Mouse (Mus musculus): ENCODE results near the gene Gm9745. TPM values are rescaled to one million over a fixed set of nuclear protein-coding genes. Genes with fewer than 3 reads are reported as not detected.
"Not testable (repeated sequence)": the region's sequence is repeated elsewhere in the genome, so short reads cannot be mapped to it uniquely, and the experiment has no call there.

Gm9745 gene
- total and polyA plus RNA-seq, 2 experiments from 2014 or later: not detected

DNA sequence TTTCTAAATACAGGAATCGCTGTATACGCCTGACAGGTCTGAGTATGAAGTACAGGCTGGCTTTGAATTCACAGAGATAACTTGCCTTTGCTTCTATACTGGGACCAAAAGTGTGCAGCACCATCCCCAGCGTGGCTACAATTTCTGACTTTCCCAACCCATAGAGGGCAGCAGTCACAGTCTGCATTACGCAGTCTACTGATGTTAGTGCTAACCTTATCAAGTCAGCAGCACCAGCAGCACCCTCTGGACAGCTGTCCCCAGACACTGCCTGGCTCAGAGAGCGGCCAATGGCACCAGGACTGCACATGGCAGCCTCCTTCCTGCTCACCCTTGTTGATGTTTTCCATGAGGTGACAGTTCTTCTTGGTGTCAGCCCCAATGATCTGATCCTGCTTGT, 4.2 kb downstream of the Gm9745 start:
- H3K27me3 ChIP-seq (ENCODE audit: insufficient read depth, low read length); H3K9ac ChIP-seq (replicated peaks; ENCODE audit: low read length); ATAC-seq; H3K9me3 ChIP-seq (ENCODE audit: low read length); DNase-seq (ENCODE audit: low spot score); H3K27ac ChIP-seq; H3K4me3 ChIP-seq (ENCODE audit: low read length); H3K4me1 ChIP-seq (ENCODE audit: insufficient read depth, low read length); H3K36me3 ChIP-seq (ENCODE audit: insufficient read depth, low read length); H3K4me2 ChIP-seq (ENCODE audit: low read depth, low read length): not testable (repeated sequence)
- no CpG with 5 or more reads among the region's 5 CpGs for WGBS

DNA sequence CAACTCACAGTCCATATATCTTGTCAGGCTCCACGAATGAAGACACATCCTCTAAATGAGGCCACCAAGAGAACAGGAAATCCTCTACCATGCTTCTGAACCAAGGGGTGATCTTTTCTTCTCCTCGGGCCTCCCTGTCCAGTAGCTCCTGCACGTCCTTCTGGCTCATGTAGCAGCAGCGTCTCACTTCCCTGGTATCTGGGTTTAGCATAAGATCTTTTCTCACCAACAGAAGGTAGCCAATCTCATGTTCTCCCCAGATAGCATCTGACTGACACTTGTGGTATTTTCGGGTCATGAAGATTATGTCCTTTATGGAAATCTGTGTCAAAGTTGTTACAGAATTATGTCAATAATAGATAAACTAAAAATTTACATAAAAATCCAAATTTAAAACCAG, 6.3 kb downstream of the Gm9745 start:
- H3K4me2 ChIP-seq (ENCODE audit: low read depth, low read length); H3K36me3 ChIP-seq (ENCODE audit: insufficient read depth, low read length); H3K4me3 ChIP-seq (ENCODE audit: low read length); ATAC-seq; H3K27ac ChIP-seq; H3K27me3 ChIP-seq (ENCODE audit: insufficient read depth, low read length); H3K4me1 ChIP-seq (ENCODE audit: insufficient read depth, low read length); H3K9me3 ChIP-seq (ENCODE audit: low read length); H3K9ac ChIP-seq (replicated peaks; ENCODE audit: low read length); DNase-seq (ENCODE audit: low spot score): not testable (repeated sequence)
- WGBS: no CpG with 5 or more reads among the region's 5 CpGs

DNA sequence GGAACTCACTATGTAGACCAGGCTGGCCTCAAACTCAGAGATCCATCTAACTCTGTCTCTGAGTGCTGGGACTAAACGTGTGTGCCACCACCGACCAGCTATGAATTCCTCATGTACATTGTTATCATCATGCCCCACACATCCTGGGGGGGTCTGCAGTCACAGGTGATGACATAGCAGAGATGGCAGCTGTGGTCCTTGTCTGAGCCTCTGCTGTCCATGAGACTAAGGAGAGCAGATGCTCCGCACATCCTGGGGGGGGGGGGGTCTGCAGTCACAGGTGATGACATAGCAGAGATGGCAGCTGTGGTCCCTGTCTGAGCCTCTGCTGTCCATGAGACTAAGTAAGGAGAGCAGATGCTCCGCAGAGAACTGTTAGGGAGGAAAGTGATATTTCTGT, 6.9 kb downstream of the Gm9745 start:
- H3K27ac ChIP-seq; H3K9me3 ChIP-seq (ENCODE audit: low read length); H3K9ac ChIP-seq (replicated peaks; ENCODE audit: low read length); H3K4me3 ChIP-seq (ENCODE audit: low read length); DNase-seq (ENCODE audit: low spot score); H3K4me2 ChIP-seq (ENCODE audit: low read depth, low read length); H3K36me3 ChIP-seq (ENCODE audit: insufficient read depth, low read length); H3K27me3 ChIP-seq (ENCODE audit: insufficient read depth, low read length); H3K4me1 ChIP-seq (ENCODE audit: insufficient read depth, low read length): not testable (repeated sequence)
- 80% methylated on average over 4 of the region's 4 CpGs for WGBS
- ATAC-seq: 0 out of 2 replicates have a peak, but pooled peaks have one; percentile 27

DNA sequence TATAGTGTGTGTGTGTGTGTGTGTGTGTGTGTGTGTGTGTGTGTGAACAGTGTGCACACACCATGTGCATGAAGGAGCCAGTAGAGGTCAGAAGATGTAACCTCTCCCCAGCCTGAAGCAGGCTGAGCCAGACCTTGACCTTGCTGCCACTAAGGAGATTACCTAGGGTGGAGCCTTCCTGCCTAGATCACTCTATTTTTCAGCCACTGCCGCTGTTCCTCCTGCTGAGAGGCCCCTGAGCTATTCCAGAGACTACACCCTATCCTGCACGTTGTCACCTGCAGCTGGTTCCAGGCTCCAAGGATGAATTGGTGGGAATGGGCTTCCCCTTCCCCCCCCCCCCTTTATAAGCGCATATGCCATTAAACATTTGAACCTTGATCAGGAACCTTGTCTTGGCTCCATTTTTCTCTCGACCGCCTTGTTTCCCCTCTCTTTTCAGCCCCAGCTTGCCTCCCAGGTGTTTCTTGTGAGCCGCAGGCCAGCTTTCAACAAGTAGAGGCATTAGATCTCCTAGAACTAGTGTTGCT, 10.4 kb downstream of the Gm9745 start:
- H3K9ac ChIP-seq (replicated peaks; ENCODE audit: low read length); H3K27ac ChIP-seq; H3K9me3 ChIP-seq (ENCODE audit: low read length); H3K36me3 ChIP-seq (ENCODE audit: insufficient read depth, low read length); ATAC-seq; H3K27me3 ChIP-seq (ENCODE audit: insufficient read depth, low read length); DNase-seq (ENCODE audit: low spot score); H3K4me3 ChIP-seq (ENCODE audit: low read length); H3K4me1 ChIP-seq (ENCODE audit: insufficient read depth, low read length); H3K4me2 ChIP-seq (ENCODE audit: low read depth, low read length): not testable (repeated sequence)
- 84% methylated on average over 6 of the region's 6 CpGs for WGBS

DNA sequence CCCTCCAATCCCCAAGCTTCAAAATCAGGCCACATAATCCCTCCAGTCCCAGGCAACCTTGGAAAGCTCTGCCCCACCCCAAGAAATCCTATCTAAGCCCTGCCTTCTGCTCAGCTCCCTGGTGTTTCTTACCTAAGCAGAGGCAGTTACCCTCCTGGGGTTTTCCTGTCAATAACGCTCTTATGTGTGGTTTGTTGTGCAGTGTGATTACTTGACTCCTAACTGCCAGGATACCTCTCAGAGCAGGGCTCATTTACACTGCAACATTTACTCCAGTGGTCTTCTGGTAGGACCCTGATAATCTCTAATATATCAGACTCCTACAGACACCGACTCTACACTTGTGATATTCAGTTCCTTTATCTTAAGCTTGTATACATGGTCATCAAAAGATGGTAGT, 14.5 kb downstream of the Gm9745 start:
- ATAC-seq: no peak
- no peak for DNase-seq (ENCODE audit: low spot score)
- Histone ChIP-seq H3K27ac (no peak overlapping the region), H3K4me1 (ENCODE audit: insufficient read depth, low read length) (no peaks in the 10 kb centered on the region), H3K4me2 (ENCODE audit: low read depth, low read length) (no peak overlapping the region), H3K9ac (replicated peaks; ENCODE audit: low read length) (no peak overlapping the region), H3K36me3 (ENCODE audit: insufficient read depth, low read length) (no peaks in the 10 kb centered on the region), H3K4me3 (ENCODE audit: low read length) (no peak overlapping the region), H3K27me3 (ENCODE audit: insufficient read depth, low read length) (no peaks in the 10 kb centered on the region), H3K9me3 (ENCODE audit: low read length) (no peaks in the 10 kb centered on the region)
- 61% methylated on average over 2 of the region's 2 CpGs for WGBS
- TF ChIP-seq CTCF (IDR thresholded peaks at IDR 0.05; ENCODE audit: low read depth): no peak

DNA sequence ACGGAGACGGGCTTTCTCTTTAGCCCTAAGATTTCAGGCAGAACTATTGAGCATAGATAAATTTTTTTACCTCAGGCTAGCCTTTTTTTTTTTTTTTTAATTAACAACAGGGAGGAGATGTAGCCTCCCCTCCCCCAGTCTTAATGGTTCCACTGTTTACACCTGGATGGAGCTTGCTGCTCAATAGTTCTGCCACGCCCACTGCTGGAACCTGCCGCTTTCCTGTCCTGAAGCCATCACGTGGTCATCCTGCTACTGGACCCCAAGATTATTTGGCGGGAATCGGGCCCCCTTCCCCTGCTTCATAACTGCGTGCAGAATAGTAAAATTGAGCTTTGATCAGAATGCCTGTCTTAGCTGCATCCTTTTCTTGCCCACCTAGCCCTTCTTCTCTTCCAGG, 34.1 kb downstream of the Gm9745 start:
- 90% methylated on average over 8 of the region's 8 CpGs for WGBS

DNA sequence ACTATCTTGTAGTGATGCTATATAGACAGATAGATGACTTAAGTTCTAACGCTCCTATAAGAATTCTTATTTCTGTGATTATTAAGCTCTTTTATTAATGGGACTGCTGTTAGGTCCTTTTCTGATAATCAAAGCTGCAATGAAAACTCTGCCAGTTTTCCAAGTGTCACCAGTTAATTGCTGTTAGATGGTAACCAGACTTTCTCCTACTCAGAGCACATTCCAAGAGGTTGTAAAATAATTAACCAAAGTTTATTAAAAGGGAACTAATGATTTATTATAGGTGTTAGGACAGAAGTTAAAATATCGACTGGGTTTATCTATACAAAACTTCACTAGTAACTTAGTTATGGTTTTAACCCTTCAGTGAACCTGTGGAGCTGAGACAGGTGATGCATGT, 42.0 kb downstream of the Gm9745 start:
- H3K4me1 ChIP-seq (ENCODE audit: insufficient read depth, low read length); H3K4me3 ChIP-seq (ENCODE audit: low read length); ATAC-seq; H3K36me3 ChIP-seq (ENCODE audit: insufficient read depth, low read length); H3K27me3 ChIP-seq (ENCODE audit: insufficient read depth, low read length); H3K4me2 ChIP-seq (ENCODE audit: low read depth, low read length); H3K9ac ChIP-seq (replicated peaks; ENCODE audit: low read length); DNase-seq (ENCODE audit: low spot score); H3K9me3 ChIP-seq (ENCODE audit: low read length); H3K27ac ChIP-seq: not testable (repeated sequence)
- 91% methylated on average over 2 of the region's 2 CpGs for WGBS

More for the DNA sequence above, 34.1 kb downstream of the Gm9745 start:
- not testable (repeated sequence) for H3K27me3 ChIP-seq (ENCODE audit: insufficient read depth, low read length); H3K36me3 ChIP-seq (ENCODE audit: insufficient read depth, low read length); H3K27ac ChIP-seq; H3K4me1 ChIP-seq (ENCODE audit: insufficient read depth, low read length); H3K9ac ChIP-seq (replicated peaks; ENCODE audit: low read length); H3K4me2 ChIP-seq (ENCODE audit: low read depth, low read length); H3K9me3 ChIP-seq (ENCODE audit: low read length); DNase-seq (ENCODE audit: low spot score); H3K4me3 ChIP-seq (ENCODE audit: low read length); ATAC-seq

Small RNAs within 50 kb of the gene (microRNA-seq; reads per million reads assigned to microRNA genes)
- gene Gm22750: 0 reads per million in 2 experiments

Other genes starting within 250 kb of the Gm9745 start
- gene Wdr37, start 76.3 kb downstream of the Gm9745 start, total RNA-seq (2014; rRNA removed): 58.8 and 60.7 TPM in 2 replicates
- gene Wdr37, start 76.3 kb downstream of the Gm9745 start, polyA plus RNA-seq (2015; fragmentation: Nextera tagmentation; extraction: Ambion mirVana): 36.9 and 38.3 TPM in 2 replicates
- 40.5 and 49.8 TPM in 2 replicates for gene Idi1, start 62.7 kb downstream of the Gm9745 start, total RNA-seq (2014; rRNA removed)
- 65.3 and 71.0 TPM in 2 replicates for gene Idi1, start 62.7 kb downstream of the Gm9745 start, polyA plus RNA-seq (2015; fragmentation: Nextera tagmentation; extraction: Ambion mirVana)
- gene Idi2, start 4.6 kb upstream of the Gm9745 start, total RNA-seq (2014; rRNA removed): not detected in 2 replicates
- gene Idi2, start 4.6 kb upstream of the Gm9745 start, polyA plus RNA-seq (2015; fragmentation: Nextera tagmentation; extraction: Ambion mirVana): not detected in 2 replicates
- 11.9 and 19.6 TPM in 2 replicates for gene Gtpbp4, start 47.9 kb upstream of the Gm9745 start, total RNA-seq (2014; rRNA removed)
- gene Gtpbp4, start 47.9 kb upstream of the Gm9745 start, polyA plus RNA-seq (2015; fragmentation: Nextera tagmentation; extraction: Ambion mirVana): 53.0 and 57.8 TPM in 2 replicates
- 57.8 and 64.1 TPM in 2 replicates for gene Larp4b, start 145.7 kb upstream of the Gm9745 start, total RNA-seq (2014; rRNA removed)
- 32.2 and 32.6 TPM in 2 replicates for gene Larp4b, start 145.7 kb upstream of the Gm9745 start, polyA plus RNA-seq (2015; fragmentation: Nextera tagmentation; extraction: Ambion mirVana)

Measured in hindbrain, postnatal 0 days (tissue).